Mouse (Mus musculus): ENCODE data around the gene Dio2. TPM values are rescaled to one million over a fixed set of nuclear protein-coding genes. Genes with fewer than 3 reads are reported as not detected.

Dio2 gene
- 0.01 and 0.06 TPM in 2 replicates for polyA plus RNA-seq (2012; rRNA removed)

GRCm38 (mm10) chr12:90738388-90739223, at the start of gene Dio2:
Gene Dio2, minus strand, starts transcription at chr12:90738438.

